Mouse (Mus musculus) bone marrow, adult 2 months (tissue): ENCODE results near the gene Ube2q2.

Experiments used
- CTCF ChIP-seq: fragments of 200-500 bp; IDR thresholded peaks from 2 replicates; pipeline ENCODE4 v1.5.1; 2011; ENCODE audit warnings: low read length, control low read depth; ENCODE audit not compliant: control insufficient read depth, insufficient read depth
- POLR2A ChIP-seq: fragments of 200-500 bp; IDR thresholded peaks from 2 replicates; pipeline ENCODE4 v1.6.1; 2011; ENCODE audit warnings: low read depth, mild to moderate bottlenecking, control low read depth, low read length, borderline replicate concordance; ENCODE audit not compliant: control insufficient read depth

GRCm38 (mm10) chr9:55170655-55171412 lies 22.2 kb downstream of the Ube2q2 start:
- TF ChIP-seq POLR2A (no peak), CTCF (no peak)
